Mouse (Mus musculus) gastrocnemius, adult 2 months (tissue): ENCODE data around the gene Esp8. TPM values are rescaled to one million over a fixed set of nuclear protein-coding genes. Genes with fewer than 3 reads are reported as not detected.
"Not testable (repeated sequence)": the region's sequence is repeated elsewhere in the genome, so short reads cannot be mapped to it uniquely, and the experiment has no call there.

Experiments used
- DNase-seq: peaks from one replicate; pipeline ENCODE4 v3.0.0; 2022
- H3K27ac ChIP-seq: fragments of 200-600 bp; 2 replicates; pipeline ENCODE4 v1.8.1; 2022; ENCODE audit warnings: mild to moderate bottlenecking
- H3K4me3 ChIP-seq: fragments of 200-600 bp; 2 replicates; pipeline ENCODE4 v1.8.1; 2022; ENCODE audit warnings: mild to moderate bottlenecking, moderate library complexity
- CTCF ChIP-seq: fragments of 200-600 bp; IDR thresholded peaks from 2 replicates; pipeline ENCODE4 v1.8.1; 2022; ENCODE audit warnings: antibody characterized with exemption, mild to moderate bottlenecking, moderate library complexity
- intact Hi-C: fragments of 180-260 bp; cut with DNase I; formaldehyde crosslinking; loops from one replicate; pipeline ENCODE4 v1.15.1; 2025
- long read RNA-seq, 2 experiments: library from polyadenylated mRNA; stranded (forward); transcript quantifications; one replicate each; pipeline ENCODE4 v2.0.0; 2021
- total RNA-seq, 2 experiments: library from RNA; stranded (reverse); gene quantifications; 2 replicates each; pipeline ENCODE4 v1.2.3; 2021

The Esp8 gene
- total RNA-seq = not detected
- long read RNA-seq, experiment 1 = 0 reads
- long read RNA-seq, experiment 2 = 0 reads

GRCm38 (mm10) chr17:40519818-40520217 is at the start of gene Esp8:
TSS of gene Esp8 (plus strand) at chr17:40520022.
- DNase-seq = no peak
- no peak within 1 kb of the TSS for H3K4me3 ChIP-seq
- intact Hi-C loops = no loop called here
- H3K27ac ChIP-seq = no peak within 1 kb of the TSS
- no peak for TF ChIP-seq CTCF

- H3K27ac ChIP-seq, H3K4me3 ChIP-seq, DNase-seq, intact Hi-C loops: not testable (repeated sequence)
Observed at GRCm38 (mm10) chr17:40483566-40483965, 36.3 kb upstream of the Esp8 start.

- H3K27ac ChIP-seq, DNase-seq, H3K4me3 ChIP-seq, intact Hi-C loops: not testable (repeated sequence)
Observed at GRCm38 (mm10) chr17:40495468-40496185, 24.2 kb upstream of the Esp8 start.

- TF ChIP-seq CTCF = no peak
- H3K4me3 ChIP-seq = no peak overlapping the region
- DNase-seq = no peak
- intact Hi-C loops = no loop called here
- no peak overlapping the region for H3K27ac ChIP-seq
Observed at GRCm38 (mm10) chr17:40529813-40530212, 10.0 kb downstream of the Esp8 start.

GRCm38 (mm10) chr17:40531147-40531546 is 11.3 kb downstream of the Esp8 start:
- no peak overlapping the region for H3K27ac ChIP-seq
- no peak for DNase-seq

GRCm38 (mm10) chr17:40547005-40547404 is 27.2 kb downstream of the Esp8 start:
- H3K27ac ChIP-seq, intact Hi-C loops, H3K4me3 ChIP-seq, DNase-seq: not testable (repeated sequence)

More at GRCm38 (mm10) chr17:40531147-40531546, 11.3 kb downstream of the Esp8 start:
- intact Hi-C loops = no loop called here
- no peak for TF ChIP-seq CTCF
- no peak overlapping the region for H3K4me3 ChIP-seq

- H3K27ac ChIP-seq = no peak overlapping the region
- no peak for DNase-seq
- intact Hi-C loops = no loop called here
Observed at GRCm38 (mm10) chr17:40553470-40553869, 33.6 kb downstream of the Esp8 start.

GRCm38 (mm10) chr17:40561207-40561606 is 41.4 kb downstream of the Esp8 start, which contains the start of gene Esp6:
TSS of gene Esp6 (plus strand) at chr17:40561507.
- Histone ChIP-seq H3K27ac (no peak within 1 kb of the TSS), H3K4me3 (no peak within 1 kb of the TSS)
- intact Hi-C loops = no loop called here
- no peak for TF ChIP-seq CTCF
- DNase-seq = no peak

More at GRCm38 (mm10) chr17:40553470-40553869, 33.6 kb downstream of the Esp8 start:
- H3K4me3 ChIP-seq = no peak overlapping the region
- TF ChIP-seq CTCF = no peak

Other genes with a start within 250 kb of the Esp8 start
- gene Crisp1, start 200.8 kb upstream of the Esp8 start, total RNA-seq = not detected
- gene Esp6, start 41.5 kb downstream of the Esp8 start, total RNA-seq = not detected
- not detected for gene Esp4, start 78.6 kb downstream of the Esp8 start, total RNA-seq
- not detected for gene Esp3, start 112.1 kb downstream of the Esp8 start, total RNA-seq
- not detected for gene Esp1, start 207.1 kb downstream of the Esp8 start, total RNA-seq